Mouse (Mus musculus): ENCODE data around the gene Pdcd7. TPM values are rescaled to one million over a fixed set of nuclear protein-coding genes. Genes with fewer than 3 reads are reported as not detected.
A peak's percentile ranks its signal among the peaks of the same experiment; 100 is the strongest.
"Not testable (repeated sequence)": the region's sequence is repeated elsewhere in the genome, so short reads cannot be mapped to it uniquely, and the experiment has no call there.

Gene Pdcd7
- polyA plus RNA-seq, 1 experiment from 2014 or later = 3.3 TPM

DNA sequence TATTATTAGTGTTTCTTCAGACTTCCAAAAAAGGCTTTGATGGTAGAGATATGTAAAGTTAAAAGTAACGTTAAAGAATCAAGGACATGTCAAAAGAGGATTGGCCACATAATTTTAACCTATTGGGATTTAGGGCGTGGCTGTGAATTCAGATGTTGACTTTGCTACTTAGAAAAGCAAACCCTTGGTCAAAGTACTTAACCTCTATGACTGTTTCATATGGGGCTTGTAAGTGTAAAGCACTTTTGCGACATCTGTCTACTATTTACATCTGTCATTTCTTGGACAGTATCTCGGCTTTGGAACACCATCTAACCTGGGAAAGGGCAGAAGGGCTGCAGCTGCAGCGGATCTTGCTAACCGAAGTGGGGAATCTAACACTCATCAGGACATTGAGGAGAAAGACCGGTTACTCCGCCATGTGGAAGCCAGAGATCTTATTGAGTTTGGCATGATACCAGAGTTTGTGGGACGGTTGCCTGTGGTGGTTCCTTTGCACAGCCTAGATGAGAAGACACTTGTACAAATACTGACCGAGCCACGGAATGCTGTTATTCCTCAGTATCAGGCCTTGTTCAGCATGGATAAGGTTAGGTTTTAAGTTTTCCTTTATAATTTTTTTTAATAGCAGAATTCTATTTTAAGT is 23.5 kb upstream of the Pdcd7 start:
- no peaks in the 10 kb centered on the region for H3K27me3 ChIP-seq
- no peak overlapping the region for H3K4me3 ChIP-seq (replicated peaks)
- H3K27ac ChIP-seq (replicated peaks) = no peak overlapping the region
- peaks cover 78% of the 10 kb centered on the region for H3K36me3 ChIP-seq (replicated peaks)
- ATAC-seq (ENCODE audit: insufficient read depth) = no peak
- H3K4me2 ChIP-seq = no peak overlapping the region
- H3K9me3 ChIP-seq (replicated peaks) = no peaks in the 10 kb centered on the region
- WGBS (ENCODE audit: insufficient replicate concordance) = 81% methylated on average over 11 of the region's 11 CpGs
- no peaks in the 10 kb centered on the region for H3K4me1 ChIP-seq (replicated peaks)
- no peak overlapping the region for H3K9ac ChIP-seq

DNA sequence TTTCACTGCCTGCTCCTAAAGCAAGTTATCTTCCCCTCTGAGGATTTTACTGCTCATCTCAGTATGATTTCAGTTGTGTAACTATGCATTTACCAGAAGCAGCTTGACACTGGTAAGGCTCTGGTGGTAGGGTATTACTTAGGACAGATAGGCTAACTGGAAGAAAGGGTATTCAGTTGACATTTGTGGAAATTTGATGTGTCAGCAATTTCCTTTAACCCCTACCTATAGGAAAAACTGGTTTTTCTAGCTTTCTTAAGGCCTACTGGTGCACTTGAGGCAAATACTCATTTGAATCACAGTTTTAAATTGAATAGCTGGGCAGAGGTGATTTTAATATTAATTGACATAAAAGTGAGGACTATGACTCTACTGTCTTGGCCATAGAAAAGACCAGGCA is 19.9 kb upstream of the Pdcd7 start:
- no peak for ATAC-seq (ENCODE audit: insufficient read depth)
- H3K4me3 ChIP-seq (replicated peaks) = no peak overlapping the region
- H3K9me3 ChIP-seq (replicated peaks) = no peaks in the 10 kb centered on the region
- H3K36me3 ChIP-seq (replicated peaks) = peaks cover 78% of the 10 kb centered on the region
- H3K27ac ChIP-seq (replicated peaks) = no peak overlapping the region
- H3K4me2 ChIP-seq = no peak overlapping the region
- no peaks in the 10 kb centered on the region for H3K27me3 ChIP-seq
- H3K4me1 ChIP-seq (replicated peaks) = no peaks in the 10 kb centered on the region
- no peak overlapping the region for H3K9ac ChIP-seq

DNA sequence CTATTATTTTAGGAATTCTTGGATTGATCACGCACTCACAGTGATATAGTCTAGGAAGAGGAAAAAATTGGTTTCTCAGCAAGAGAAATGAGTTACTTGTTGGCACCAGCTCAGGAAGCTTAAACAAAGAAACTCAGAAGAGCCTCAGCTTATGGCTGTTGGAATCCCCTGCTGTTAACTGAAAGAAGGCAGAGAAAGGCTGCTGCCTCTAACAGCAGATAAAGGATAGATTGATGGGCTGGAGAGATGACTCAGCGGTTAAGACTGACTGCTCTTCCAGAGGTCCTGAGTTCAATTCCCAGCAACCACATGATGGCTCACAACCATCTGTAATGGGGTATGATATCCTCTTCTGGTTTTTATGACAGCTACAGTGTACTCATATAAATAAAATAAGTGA is 18.5 kb upstream of the Pdcd7 start:
- Histone ChIP-seq H3K27ac (replicated peaks) (no peak overlapping the region), H3K27me3 (no peaks in the 10 kb centered on the region), H3K9me3 (replicated peaks) (no peaks in the 10 kb centered on the region), H3K36me3 (replicated peaks) (peaks cover 67% of the 10 kb centered on the region), H3K4me2 (no peak overlapping the region), H3K4me3 (replicated peaks) (no peak overlapping the region), H3K9ac (no peak overlapping the region), H3K4me1 (replicated peaks) (no peaks in the 10 kb centered on the region)
- WGBS (ENCODE audit: insufficient replicate concordance) = 78% methylated on average over 2 of the region's 2 CpGs
- ATAC-seq (ENCODE audit: insufficient read depth) = no peak

DNA sequence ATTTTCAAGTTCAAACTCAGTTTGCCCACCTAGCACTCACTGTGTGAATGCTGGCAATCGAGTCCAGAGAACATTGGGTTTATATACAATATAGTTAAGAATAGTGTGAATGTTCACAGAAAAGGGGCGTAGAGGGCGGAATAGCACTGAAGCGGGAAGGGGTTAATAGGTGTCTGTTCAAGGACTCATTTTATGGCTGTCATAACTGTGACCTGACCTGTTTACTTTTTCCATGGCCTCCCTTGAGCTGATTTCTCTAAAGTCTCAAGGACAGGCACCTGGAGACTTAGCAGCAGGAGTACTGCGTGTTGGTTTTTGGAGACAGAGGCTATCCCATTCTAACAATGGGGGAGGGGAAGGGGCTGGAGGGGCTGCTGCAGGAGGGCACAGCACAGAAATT is 11.9 kb upstream of the Pdcd7 start:
- no peaks in the 10 kb centered on the region for H3K9me3 ChIP-seq (replicated peaks)
- no peak overlapping the region for H3K27ac ChIP-seq (replicated peaks)
- no peak overlapping the region for H3K9ac ChIP-seq
- no peaks in the 10 kb centered on the region for H3K4me1 ChIP-seq (replicated peaks)
- H3K36me3 ChIP-seq (replicated peaks) = peaks cover 9% of the 10 kb centered on the region
- 81% methylated on average over 5 of the region's 5 CpGs for WGBS (ENCODE audit: insufficient replicate concordance)
- no peak overlapping the region for H3K4me2 ChIP-seq
- no peaks in the 10 kb centered on the region for H3K27me3 ChIP-seq
- no peak overlapping the region for H3K4me3 ChIP-seq (replicated peaks)
- no peak for ATAC-seq (ENCODE audit: insufficient read depth)

DNA sequence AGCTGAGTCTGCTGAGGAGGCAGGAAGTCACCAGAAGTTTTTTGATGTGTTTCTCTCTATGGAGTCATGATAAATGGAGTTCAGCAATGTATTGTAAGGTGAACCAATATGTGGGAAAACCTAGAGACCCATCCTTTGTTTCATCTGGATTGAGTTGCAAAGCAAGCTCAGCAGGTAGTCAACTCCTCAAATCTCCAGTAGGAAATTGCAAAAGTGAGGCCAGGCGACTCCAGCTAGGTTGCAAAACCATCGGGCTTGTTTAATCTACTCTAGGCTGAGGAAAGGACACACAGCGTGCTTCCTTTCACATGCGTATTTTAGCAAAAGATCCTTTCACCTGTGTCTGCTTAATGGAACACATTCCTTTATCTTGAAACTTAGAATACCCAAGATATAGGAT is 6.8 kb upstream of the Pdcd7 start:
- no peak for ATAC-seq (ENCODE audit: insufficient read depth)
- no peak overlapping the region for H3K4me2 ChIP-seq
- WGBS (ENCODE audit: insufficient replicate concordance) = 76% methylated on average over 4 of the region's 4 CpGs
- no peaks in the 10 kb centered on the region for H3K36me3 ChIP-seq (replicated peaks)
- H3K27me3 ChIP-seq = no peaks in the 10 kb centered on the region
- H3K9me3 ChIP-seq (replicated peaks) = no peaks in the 10 kb centered on the region
- H3K9ac ChIP-seq = no peak overlapping the region
- H3K27ac ChIP-seq (replicated peaks) = no peak overlapping the region
- H3K4me3 ChIP-seq (replicated peaks) = no peak overlapping the region
- no peaks in the 10 kb centered on the region for H3K4me1 ChIP-seq (replicated peaks)

DNA sequence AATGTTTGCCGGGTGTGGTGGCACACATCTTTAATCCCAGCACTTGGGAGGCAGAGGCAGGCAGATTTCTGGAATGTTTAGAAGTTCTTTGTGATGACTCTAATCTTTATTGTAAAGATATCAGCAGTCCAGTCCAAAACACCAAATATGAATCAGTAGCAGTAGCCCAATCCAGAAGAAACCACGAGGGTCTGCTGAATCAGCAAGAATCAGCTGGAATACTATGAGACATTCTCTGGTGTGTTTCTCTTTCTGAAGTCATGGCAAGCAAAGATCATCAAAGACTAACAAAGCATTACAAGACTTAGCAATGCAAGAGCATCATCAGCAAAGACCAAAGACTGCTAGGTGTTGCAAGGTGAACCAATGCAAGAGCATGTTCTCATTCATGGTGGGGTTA is 5.5 kb upstream of the Pdcd7 start:
- Histone ChIP-seq H3K9me3 (replicated peaks) (no peaks in the 10 kb centered on the region), H3K27ac (replicated peaks) (no peak overlapping the region), H3K4me1 (replicated peaks) (peaks cover 2% of the 10 kb centered on the region; the same call in 1 of the 2 replicates), H3K27me3 (no peaks in the 10 kb centered on the region), H3K4me2 (no peak overlapping the region), H3K36me3 (replicated peaks) (no peaks in the 10 kb centered on the region), H3K9ac (no peak overlapping the region), H3K4me3 (replicated peaks) (no peak overlapping the region)
- ATAC-seq (ENCODE audit: insufficient read depth) = no peak
- 76% methylated on average over 2 of the region's 2 CpGs for WGBS (ENCODE audit: insufficient replicate concordance)

DNA sequence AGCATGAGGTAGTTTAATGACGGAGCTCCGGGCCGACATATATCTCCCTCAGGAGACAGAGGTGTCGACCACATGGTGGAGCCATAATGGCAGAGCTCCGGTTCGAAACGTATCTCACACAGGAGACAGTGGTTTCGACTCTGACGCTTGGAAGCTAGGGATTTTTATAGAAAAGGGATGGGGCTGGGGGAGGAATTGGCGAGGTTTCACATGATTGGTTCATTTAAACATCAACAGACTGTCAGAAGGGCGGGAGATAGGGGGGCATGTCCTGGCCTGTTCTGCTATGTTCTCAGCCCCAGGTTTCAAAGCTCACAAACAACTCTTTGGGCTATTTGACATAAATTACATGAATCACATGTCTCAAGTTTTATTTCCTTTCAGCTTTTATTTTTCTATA is 465 bp upstream of the Pdcd7 start:
- not testable (repeated sequence) for H3K36me3 ChIP-seq (replicated peaks); ATAC-seq (ENCODE audit: insufficient read depth); H3K9me3 ChIP-seq (replicated peaks); H3K27me3 ChIP-seq
- Histone ChIP-seq H3K4me2 (peak overlapping the region; percentile 94), H3K9ac (peak overlapping the region; percentile 97; the same call in 1 of the 2 replicates), H3K27ac (replicated peaks) (peak overlapping the region; percentile 96), H3K4me3 (replicated peaks) (peak overlapping the region; percentile 98), H3K4me1 (replicated peaks) (peaks cover 32% of the 10 kb centered on the region)
- 69% methylated on average over 11 of the region's 11 CpGs for WGBS (ENCODE audit: insufficient replicate concordance)

DNA sequence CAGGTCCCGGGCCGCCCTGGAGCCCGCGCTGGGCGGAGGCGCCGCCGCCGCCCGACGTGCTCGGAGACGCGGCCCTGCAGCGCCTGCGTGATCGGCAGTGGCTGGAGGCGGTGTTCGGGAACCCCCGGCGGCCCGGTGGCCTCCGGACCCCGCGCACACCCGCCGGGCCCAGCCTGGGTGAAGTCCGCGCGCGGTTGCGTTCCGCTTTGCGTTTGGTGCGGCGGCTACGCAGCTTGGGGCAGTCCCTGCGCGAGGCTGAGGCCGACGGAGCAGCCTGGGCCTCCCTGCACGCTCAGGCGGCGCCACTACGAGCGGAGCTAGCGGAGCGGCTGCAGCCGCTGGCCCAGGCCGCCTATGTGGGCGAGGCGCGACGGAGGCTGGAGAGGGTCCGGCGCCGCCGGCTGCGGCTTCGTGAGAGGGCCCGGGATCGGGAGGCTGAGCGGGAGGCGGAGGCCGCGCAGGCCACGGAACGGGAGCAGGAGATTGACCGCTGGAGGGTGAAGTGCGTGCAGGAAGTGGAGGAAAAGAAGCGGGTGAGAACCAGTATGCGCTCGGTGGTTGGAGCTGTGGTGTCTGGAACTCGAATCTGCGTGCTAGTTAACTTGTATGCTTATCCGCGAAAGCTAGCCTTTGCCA is 690 bp downstream of the Pdcd7 start:
- H3K27ac ChIP-seq (replicated peaks) = peak overlapping the region; percentile 96
- peak overlapping the region; percentile 97 for H3K9ac ChIP-seq
- peaks cover 33% of the 10 kb centered on the region for H3K4me1 ChIP-seq (replicated peaks)
- peak; percentile 85 for ATAC-seq (ENCODE audit: insufficient read depth)
- no peaks in the 10 kb centered on the region for H3K27me3 ChIP-seq
- H3K9me3 ChIP-seq (replicated peaks) = no peaks in the 10 kb centered on the region
- under 1% methylated on average over 77 of the region's 77 CpGs for WGBS (ENCODE audit: insufficient replicate concordance)
- peak overlapping the region; percentile 98 for H3K4me3 ChIP-seq (replicated peaks)
- peak overlapping the region; percentile 94 for H3K4me2 ChIP-seq
- H3K36me3 ChIP-seq (replicated peaks) = no peaks in the 10 kb centered on the region

DNA sequence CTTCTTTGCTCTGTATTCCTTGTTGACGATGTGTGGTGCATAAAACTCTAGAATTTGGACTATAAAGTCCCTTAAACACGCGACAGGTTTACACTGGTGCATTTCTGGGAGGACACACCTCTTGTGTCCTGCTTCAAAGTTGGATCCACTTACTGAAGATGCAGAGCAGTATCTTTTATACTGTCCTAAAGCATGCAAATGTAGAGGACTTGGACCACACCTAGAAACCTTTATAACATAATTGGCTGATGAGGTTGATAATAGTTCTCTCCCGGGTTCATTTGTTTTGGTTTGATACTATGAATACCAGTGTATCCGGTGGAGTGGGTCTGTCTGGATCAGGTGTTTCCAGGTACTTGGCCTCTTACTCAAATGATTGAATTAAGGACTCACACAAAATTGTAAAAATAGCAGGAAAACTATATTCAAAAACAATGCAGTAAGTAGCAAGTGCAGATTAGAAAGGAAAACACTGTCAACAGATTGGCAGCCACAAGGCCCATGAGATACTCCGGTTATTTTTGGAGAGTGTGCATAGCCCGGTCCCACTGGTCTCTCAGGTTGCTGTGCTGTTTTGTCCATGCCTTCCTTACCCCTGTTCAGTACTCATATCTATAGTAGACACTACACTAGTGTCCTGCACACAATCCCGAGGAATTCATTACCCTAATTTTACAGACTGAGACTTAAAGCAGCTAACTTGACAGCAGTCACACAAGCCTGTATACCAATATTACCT is 1.4 kb downstream of the Pdcd7 start:
- H3K9me3 ChIP-seq (replicated peaks) = no peaks in the 10 kb centered on the region
- peak overlapping the region; percentile 97 for H3K9ac ChIP-seq
- peak overlapping the region; percentile 96 for H3K27ac ChIP-seq (replicated peaks)
- no peaks in the 10 kb centered on the region for H3K36me3 ChIP-seq (replicated peaks)
- H3K4me2 ChIP-seq = peak overlapping the region; percentile 94
- H3K4me1 ChIP-seq (replicated peaks) = peaks cover 33% of the 10 kb centered on the region
- H3K4me3 ChIP-seq (replicated peaks) = peak overlapping the region; percentile 98
- no peak for ATAC-seq (ENCODE audit: insufficient read depth)
- 27% methylated on average over 8 of the region's 8 CpGs for WGBS (ENCODE audit: insufficient replicate concordance)
- no peaks in the 10 kb centered on the region for H3K27me3 ChIP-seq

DNA sequence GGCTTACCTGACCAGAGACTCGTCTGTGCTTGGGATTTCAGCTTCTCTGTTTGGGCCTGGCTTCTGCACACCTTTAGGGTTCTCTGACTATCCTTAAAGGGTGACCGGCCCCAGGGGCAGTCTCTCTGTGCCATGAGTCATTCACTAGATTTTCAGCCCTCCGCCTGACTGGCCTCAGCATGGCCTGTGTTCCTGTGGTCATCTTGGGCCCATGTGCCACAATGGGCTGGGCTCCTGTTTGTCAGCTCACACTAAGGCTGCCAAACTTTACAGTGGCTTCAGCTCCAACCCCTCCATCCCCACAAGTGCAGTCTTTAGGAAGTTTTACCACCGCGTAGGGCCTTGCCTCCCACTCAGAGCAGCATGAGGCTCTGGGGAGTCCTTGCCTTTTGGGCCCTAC is 7.3 kb downstream of the Pdcd7 start:
- Histone ChIP-seq H3K27ac (replicated peaks) (no peak overlapping the region), H3K36me3 (replicated peaks) (peaks cover 37% of the 10 kb centered on the region), H3K4me1 (replicated peaks) (peaks cover 11% of the 10 kb centered on the region), H3K9ac (no peak overlapping the region), H3K27me3 (no peaks in the 10 kb centered on the region), H3K9me3 (replicated peaks) (no peaks in the 10 kb centered on the region), H3K4me2 (no peak overlapping the region), H3K4me3 (replicated peaks) (no peak overlapping the region)
- no peak for ATAC-seq (ENCODE audit: insufficient read depth)
- WGBS (ENCODE audit: insufficient replicate concordance) = 75% methylated on average over 5 of the region's 5 CpGs

DNA sequence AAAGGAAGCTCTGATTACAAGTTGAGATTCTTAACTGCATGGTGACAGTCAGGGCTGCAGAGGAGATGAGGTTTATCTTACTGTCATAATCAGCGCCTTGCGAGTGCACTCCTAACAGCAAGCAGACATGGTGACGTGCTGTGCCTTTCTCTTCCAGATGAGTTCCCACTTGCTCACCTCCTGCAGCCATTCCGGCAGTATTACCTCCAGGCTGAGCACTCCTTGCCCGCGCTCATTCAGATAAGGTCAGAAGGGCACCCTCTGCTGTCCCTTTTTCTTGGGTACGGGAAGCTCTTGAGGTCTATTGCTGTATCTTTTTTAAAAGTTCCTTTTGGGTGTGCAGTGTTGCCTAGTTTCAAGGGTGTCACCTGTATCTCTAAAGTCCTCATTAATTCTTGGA is 10.7 kb downstream of the Pdcd7 start:
- H3K36me3 ChIP-seq (replicated peaks) = peaks cover 66% of the 10 kb centered on the region
- H3K9ac ChIP-seq = no peak overlapping the region
- H3K4me2 ChIP-seq = no peak overlapping the region
- H3K4me1 ChIP-seq (replicated peaks) = peaks cover 9% of the 10 kb centered on the region
- no peaks in the 10 kb centered on the region for H3K9me3 ChIP-seq (replicated peaks)
- H3K27me3 ChIP-seq = no peaks in the 10 kb centered on the region
- 74% methylated on average over 7 of the region's 7 CpGs for WGBS (ENCODE audit: insufficient replicate concordance)
- no peak for ATAC-seq (ENCODE audit: insufficient read depth)
- H3K4me3 ChIP-seq (replicated peaks) = no peak overlapping the region
- no peak overlapping the region for H3K27ac ChIP-seq (replicated peaks)
